Mouse (Mus musculus) thymus, postnatal 14 days (tissue): ENCODE data around the gene Ring1.
A peak's percentile ranks its signal among the peaks of the same experiment; 100 is the strongest.
"Not testable (repeated sequence)": the region's sequence is repeated elsewhere in the genome, so short reads cannot be mapped to it uniquely, and the experiment has no call there.

Experiments
- DNase-seq: peaks from one replicate; pipeline ENCODE4 v3.0.0; 2021

The Ring1 gene

GRCm38 (mm10) chr17:34028501-34029149 is 4.1 kb upstream of the Ring1 start:
- no peak for DNase-seq

- peak; percentile 94 for DNase-seq
These were observed 3.3 kb upstream of the Ring1 start, which contains the start of gene H2-Ke6 for GRCm38 (mm10) chr17:34027656-34028223. Gene H2-Ke6, minus strand, starts transcription at chr17:34028060.

- peak; percentile 69 for DNase-seq
These were observed 2.6 kb upstream of the Ring1 start for GRCm38 (mm10) chr17:34026917-34027655.

- no peak for DNase-seq
These were observed 1.7 kb upstream of the Ring1 start for GRCm38 (mm10) chr17:34026221-34026620.

- DNase-seq = no peak
These were observed 1.3 kb upstream of the Ring1 start for GRCm38 (mm10) chr17:34025756-34026151.

GRCm38 (mm10) chr17:34024861-34025755 is 628 bp upstream of the Ring1 start:
- no peak for DNase-seq

GRCm38 (mm10) chr17:34023678-34024077 is 802 bp downstream of the Ring1 start:
- DNase-seq = no peak

- DNase-seq = no peak
These were observed 1.5 kb downstream of the Ring1 start for GRCm38 (mm10) chr17:34022987-34023386.

GRCm38 (mm10) chr17:34022414-34022783 is 2.1 kb downstream of the Ring1 start:
- no peak for DNase-seq

- DNase-seq = no peak
These were observed 2.7 kb downstream of the Ring1 start for GRCm38 (mm10) chr17:34021539-34022413.

- DNase-seq = no peak
These were observed 11.0 kb downstream of the Ring1 start for GRCm38 (mm10) chr17:34013436-34013835.

GRCm38 (mm10) chr17:34010156-34010555 is 14.3 kb downstream of the Ring1 start:
- no peak for DNase-seq

- DNase-seq = no peak
These were observed 17.9 kb downstream of the Ring1 start for GRCm38 (mm10) chr17:34006570-34006969.

- DNase-seq = peak; percentile 74
These were observed 21.1 kb downstream of the Ring1 start for GRCm38 (mm10) chr17:34003426-34003825.

- DNase-seq = not testable (repeated sequence)
These were observed 23.7 kb downstream of the Ring1 start for GRCm38 (mm10) chr17:34000796-34001195.

- DNase-seq = peak; percentile 81
These were observed 24.3 kb downstream of the Ring1 start, which contains the start of gene H2-K1 for GRCm38 (mm10) chr17:34000150-34000537. Gene H2-K1, minus strand, starts transcription at chr17:34000347.

GRCm38 (mm10) chr17:33999341-34000149 is 24.9 kb downstream of the Ring1 start:
- peak; percentile 26 for DNase-seq

GRCm38 (mm10) chr17:33998697-33999096 is 25.8 kb downstream of the Ring1 start:
- DNase-seq = not testable (repeated sequence)

- DNase-seq = not testable (repeated sequence)
These were observed 27.5 kb downstream of the Ring1 start for GRCm38 (mm10) chr17:33997025-33997424.

- DNase-seq = no peak
These were observed 28.8 kb downstream of the Ring1 start for GRCm38 (mm10) chr17:33995651-33996050.

- DNase-seq = no peak
These were observed 29.5 kb downstream of the Ring1 start for GRCm38 (mm10) chr17:33994959-33995358.
